Mouse (Mus musculus): ENCODE data around the gene 1700017B05Rik. TPM values are rescaled to one million over a fixed set of nuclear protein-coding genes. Genes with fewer than 3 reads are reported as not detected.
"Not testable (repeated sequence)": the region's sequence is repeated elsewhere in the genome, so short reads cannot be mapped to it uniquely, and the experiment has no call there.

The 1700017B05Rik gene
- polyA plus RNA-seq, 1 experiment: 15.8 TPM

- Histone ChIP-seq H3K9me3 (ENCODE audit: control insufficient read depth, low read length) (no peaks in the 10 kb centered on the region), H3K4me1 (ENCODE audit: control insufficient read depth) (peaks cover 15% of the 10 kb centered on the region)
Observed at GRCm38 (mm10) chr9:57229726-57230125, 32.7 kb downstream of the 1700017B05Rik start.

GRCm38 (mm10) chr9:57228186-57228585 lies 34.2 kb downstream of the 1700017B05Rik start:
- H3K9me3 ChIP-seq (ENCODE audit: control insufficient read depth, low read length): no peaks in the 10 kb centered on the region
- TF ChIP-seq GATA1 (IDR thresholded peaks at IDR 0.05; ENCODE audit: low read length): no peak
- TF ChIP-seq TAL1 (IDR thresholded peaks at IDR 0.05; ENCODE audit: low read length): no peak
- H3K27me3 ChIP-seq (ENCODE audit: control insufficient read depth): peaks cover 10% of the 10 kb centered on the region
- no peaks in the 10 kb centered on the region for H3K36me3 ChIP-seq (ENCODE audit: control insufficient read depth)
- no peak overlapping the region for H3K4me3 ChIP-seq (replicated peaks)
- H3K4me1 ChIP-seq (ENCODE audit: control insufficient read depth): peaks cover 14% of the 10 kb centered on the region

More at GRCm38 (mm10) chr9:57229726-57230125, 32.7 kb downstream of the 1700017B05Rik start:
- H3K36me3 ChIP-seq (ENCODE audit: control insufficient read depth): no peaks in the 10 kb centered on the region
- TF ChIP-seq GATA1 (IDR thresholded peaks at IDR 0.05; ENCODE audit: low read length): no peak
- no peak for TF ChIP-seq TAL1 (IDR thresholded peaks at IDR 0.05; ENCODE audit: low read length)
- H3K4me3 ChIP-seq (replicated peaks): no peak overlapping the region
- peaks cover 10% of the 10 kb centered on the region for H3K27me3 ChIP-seq (ENCODE audit: control insufficient read depth)

- Histone ChIP-seq H3K4me1 (ENCODE audit: control insufficient read depth) (peaks cover 10% of the 10 kb centered on the region), H3K36me3 (ENCODE audit: control insufficient read depth) (no peaks in the 10 kb centered on the region), H3K27me3 (ENCODE audit: control insufficient read depth) (peaks cover 10% of the 10 kb centered on the region), H3K4me3 (replicated peaks) (no peak overlapping the region), H3K9me3 (ENCODE audit: control insufficient read depth, low read length) (no peaks in the 10 kb centered on the region)
- no peak for TF ChIP-seq GATA1 (IDR thresholded peaks at IDR 0.05; ENCODE audit: low read length)
- no peak for TF ChIP-seq TAL1 (IDR thresholded peaks at IDR 0.05; ENCODE audit: low read length)
Observed at GRCm38 (mm10) chr9:57227203-57227602, 35.2 kb downstream of the 1700017B05Rik start.

- H3K9me3 ChIP-seq (ENCODE audit: control insufficient read depth, low read length); H3K27me3 ChIP-seq (ENCODE audit: control insufficient read depth); H3K4me3 ChIP-seq (replicated peaks); H3K4me1 ChIP-seq (ENCODE audit: control insufficient read depth); H3K36me3 ChIP-seq (ENCODE audit: control insufficient read depth): not testable (repeated sequence)
Observed at GRCm38 (mm10) chr9:57226628-57227122, 35.7 kb downstream of the 1700017B05Rik start.

- Histone ChIP-seq H3K27me3 (ENCODE audit: control insufficient read depth) (peaks cover 10% of the 10 kb centered on the region), H3K36me3 (ENCODE audit: control insufficient read depth) (no peaks in the 10 kb centered on the region), H3K4me3 (replicated peaks) (no peak overlapping the region), H3K9me3 (ENCODE audit: control insufficient read depth, low read length) (no peaks in the 10 kb centered on the region), H3K4me1 (ENCODE audit: control insufficient read depth) (peaks cover 7% of the 10 kb centered on the region)
- TF ChIP-seq GATA1 (IDR thresholded peaks at IDR 0.05; ENCODE audit: low read length) (no peak), TAL1 (IDR thresholded peaks at IDR 0.05; ENCODE audit: low read length) (no peak)
Observed at GRCm38 (mm10) chr9:57225780-57226627, 36.4 kb downstream of the 1700017B05Rik start.

GRCm38 (mm10) chr9:57223341-57223740 lies 39.1 kb downstream of the 1700017B05Rik start:
- H3K27me3 ChIP-seq (ENCODE audit: control insufficient read depth): peaks cover 8% of the 10 kb centered on the region
- H3K36me3 ChIP-seq (ENCODE audit: control insufficient read depth): no peaks in the 10 kb centered on the region
- H3K4me3 ChIP-seq (replicated peaks): no peak overlapping the region
- peaks cover 7% of the 10 kb centered on the region for H3K4me1 ChIP-seq (ENCODE audit: control insufficient read depth)
- TF ChIP-seq TAL1 (IDR thresholded peaks at IDR 0.05; ENCODE audit: low read length): no peak
- no peaks in the 10 kb centered on the region for H3K9me3 ChIP-seq (ENCODE audit: control insufficient read depth, low read length)

GRCm38 (mm10) chr9:57220356-57220755 lies 42.1 kb downstream of the 1700017B05Rik start:
- H3K4me3 ChIP-seq (replicated peaks): no peak overlapping the region
- no peaks in the 10 kb centered on the region for H3K36me3 ChIP-seq (ENCODE audit: control insufficient read depth)
- H3K27me3 ChIP-seq (ENCODE audit: control insufficient read depth): no peaks in the 10 kb centered on the region
- no peaks in the 10 kb centered on the region for H3K4me1 ChIP-seq (ENCODE audit: control insufficient read depth)
- no peaks in the 10 kb centered on the region; the same call in 1 of the 2 replicates for H3K9me3 ChIP-seq (ENCODE audit: control insufficient read depth, low read length)
- TF ChIP-seq TAL1 (IDR thresholded peaks at IDR 0.05; ENCODE audit: low read length) (no peak), GATA1 (IDR thresholded peaks at IDR 0.05; ENCODE audit: low read length) (no peak)

GRCm38 (mm10) chr9:57219511-57219910 lies 42.9 kb downstream of the 1700017B05Rik start:
- TF ChIP-seq TAL1 (IDR thresholded peaks at IDR 0.05; ENCODE audit: low read length): no peak
- no peak for TF ChIP-seq GATA1 (IDR thresholded peaks at IDR 0.05; ENCODE audit: low read length)
- Histone ChIP-seq H3K4me3 (replicated peaks) (no peak overlapping the region), H3K9me3 (ENCODE audit: control insufficient read depth, low read length) (no peaks in the 10 kb centered on the region; the same call in 1 of the 2 replicates), H3K4me1 (ENCODE audit: control insufficient read depth) (no peaks in the 10 kb centered on the region), H3K27me3 (ENCODE audit: control insufficient read depth) (no peaks in the 10 kb centered on the region), H3K36me3 (ENCODE audit: control insufficient read depth) (no peaks in the 10 kb centered on the region)

GRCm38 (mm10) chr9:57218776-57219175 lies 43.6 kb downstream of the 1700017B05Rik start:
- no peak for TF ChIP-seq GATA1 (IDR thresholded peaks at IDR 0.05; ENCODE audit: low read length)
- TF ChIP-seq TAL1 (IDR thresholded peaks at IDR 0.05; ENCODE audit: low read length): no peak
- Histone ChIP-seq H3K9me3 (ENCODE audit: control insufficient read depth, low read length) (no peaks in the 10 kb centered on the region; the same call in 1 of the 2 replicates), H3K36me3 (ENCODE audit: control insufficient read depth) (no peaks in the 10 kb centered on the region), H3K27me3 (ENCODE audit: control insufficient read depth) (no peaks in the 10 kb centered on the region), H3K4me3 (replicated peaks) (no peak overlapping the region), H3K4me1 (ENCODE audit: control insufficient read depth) (no peaks in the 10 kb centered on the region)

Measured in erythroblast, embryonic 14.5 days (primary cell).